11 mouse cellular contexts compared by ENCODE assay signal in the genomic region with DNA sequence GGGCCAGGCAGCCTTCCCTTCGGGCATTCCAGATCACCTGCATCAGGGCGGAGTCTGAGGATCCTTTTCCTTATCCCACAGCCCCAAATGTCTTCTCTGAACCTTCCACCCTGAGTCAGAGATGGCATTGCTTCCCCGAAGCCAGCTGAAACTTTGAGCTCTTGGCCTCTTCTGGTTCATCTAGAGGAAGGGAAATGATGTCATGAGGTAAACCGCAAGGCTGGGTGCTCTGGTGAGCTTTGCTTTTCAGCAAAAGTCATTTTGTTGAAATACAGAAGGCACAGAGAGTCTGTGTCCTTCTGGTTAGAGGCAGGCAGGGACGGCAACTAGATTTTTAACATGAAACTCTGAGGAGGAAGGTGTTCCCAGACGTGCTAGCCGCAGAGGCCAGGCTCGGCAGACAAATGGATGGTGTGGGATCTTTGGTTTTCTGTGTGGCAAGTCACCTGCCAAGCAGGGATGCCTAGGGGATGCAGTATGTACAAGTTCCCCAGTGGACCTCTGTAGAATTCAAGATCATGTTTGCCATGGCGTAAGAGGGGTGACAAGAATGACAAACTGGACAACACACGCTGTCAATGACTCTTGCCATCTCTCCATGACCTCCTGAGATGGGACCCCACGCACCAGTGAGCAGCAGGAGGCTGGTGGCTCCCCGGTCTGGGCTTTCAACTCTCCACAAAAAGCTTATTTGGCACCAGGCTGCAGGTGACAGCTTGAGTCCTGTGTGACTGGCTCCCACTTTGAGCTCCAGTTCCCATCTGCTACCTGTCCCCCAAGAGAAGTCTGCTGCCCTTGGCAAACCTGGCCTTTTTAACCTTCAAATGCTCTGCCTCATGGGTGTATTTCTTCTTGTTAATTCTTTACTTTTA. TPM values are rescaled to one million over a fixed set of nuclear protein-coding genes. Genes with fewer than 3 reads are reported as not detected.
DNase-seq lines count a peak whose midpoint lies in the region; ATAC-seq lines count a peak whose summit lies in the region.
"Had no signal": no experiment of that assay in that cellular context is flagged by ENCODE, and none has a peak within 500 bp of the region (broad histone marks: within the 10 kb centered on the region; RNA-seq: fewer than 3 reads in every experiment).

No protein-coding gene starts in this region.

- peak; percentile 98 for ATAC-seq in inflammation-experienced regulatory T-cells, adult 6 months
- ATAC-seq in erythroid progenitor cell, adult 5-6 weeks (replicated peaks; ENCODE audit: low FRiP score, poor library complexity, severe bottlenecking) = no peak
- ATAC-seq: forebrain, embryonic 13.5 days had no signal

- peak; percentile 13 for DNase-seq in left cerebral cortex, postnatal 4 days
- DNase-seq in left cerebral cortex, postnatal 25 days (ENCODE audit: low spot score in 2 of 2) = no peak
- peak; percentile 80 for DNase-seq in c-Kit-positive CD71-negative TER-119-negative erythroid progenitor cells, embryonic 14.5 days (ENCODE audit: low read depth)
- DNase-seq in thymus, postnatal 0 days (ENCODE audit: low spot score) = peak; percentile 85
- DNase-seq in layer of hippocampus, adult 9-11 months = no peak
- no peak for DNase-seq in layer of hippocampus, postnatal 25 days (ENCODE audit: extremely low spot score in 1 of 2, low spot score in 1 of 2)
- DNase-seq: kidney, adult 9 months; right cerebral cortex, postnatal 4 days had no signal

- intact Hi-C loops in left cerebral cortex, postnatal 4 days (cut with DNase I) = no loop called here
- intact Hi-C loops in left cerebral cortex, postnatal 25 days (cut with DNase I) = no loop called here

RNA-seq across cellular contexts. Expression of gene Fosl2, which starts 31.2 kb away (rescaled TPM):
- 10 to 100 TPM; 46.3 to 52.0 TPM for total RNA-seq in left cerebral cortex, postnatal 4 days (2021)
- total RNA-seq in left cerebral cortex, postnatal 25 days (2021) = 10 to 100 TPM; 41.8 to 45.5 TPM
- 1 to 10 TPM; 1.3 to 2.0 (median 1.7) TPM for polyA plus RNA-seq in inflammation-experienced regulatory T-cells, adult 6 months (2017; shearing (Covaris generic))
- 0.78 and 0.95 TPM in 2 replicates for polyA plus RNA-seq in thymus, postnatal 0 days (2015; fragmentation: Nextera tagmentation; extraction: Ambion mirVana)
- 7.9 and 12.2 TPM in 2 replicates for total RNA-seq in erythroid progenitor cell, adult 5-6 weeks (2015; ENCODE audit: low replicate concordance)
- 2.4 and 2.9 TPM in 2 replicates for total RNA-seq in erythroid progenitor cell, adult 5-6 weeks (2017; ENCODE audit: low replicate concordance)
- 10 to 100 TPM; 47.6 to 48.4 TPM for total RNA-seq in layer of hippocampus, postnatal 25 days (2021)

Comparison
In these comparisons a context has a peak if more than half of its experiments do, and no peak if none do; other contexts are left out.
1. DNase-seq: peak in left cerebral cortex, postnatal 4 days (single experiment), c-Kit-positive CD71-negative TER-119-negative erythroid progenitor cells, embryonic 14.5 days (single experiment) and thymus, postnatal 0 days (single experiment); none in left cerebral cortex, postnatal 25 days (0 of 2), layer of hippocampus, adult 9-11 months (single experiment) and layer of hippocampus, postnatal 25 days (0 of 2).